Mouse (Mus musculus): ENCODE measurements around the gene Dusp8.
"Not testable (repeated sequence)": the region's sequence is repeated elsewhere in the genome, so short reads cannot be mapped to it uniquely, and the experiment has no call there.

Dusp8 gene

DNA sequence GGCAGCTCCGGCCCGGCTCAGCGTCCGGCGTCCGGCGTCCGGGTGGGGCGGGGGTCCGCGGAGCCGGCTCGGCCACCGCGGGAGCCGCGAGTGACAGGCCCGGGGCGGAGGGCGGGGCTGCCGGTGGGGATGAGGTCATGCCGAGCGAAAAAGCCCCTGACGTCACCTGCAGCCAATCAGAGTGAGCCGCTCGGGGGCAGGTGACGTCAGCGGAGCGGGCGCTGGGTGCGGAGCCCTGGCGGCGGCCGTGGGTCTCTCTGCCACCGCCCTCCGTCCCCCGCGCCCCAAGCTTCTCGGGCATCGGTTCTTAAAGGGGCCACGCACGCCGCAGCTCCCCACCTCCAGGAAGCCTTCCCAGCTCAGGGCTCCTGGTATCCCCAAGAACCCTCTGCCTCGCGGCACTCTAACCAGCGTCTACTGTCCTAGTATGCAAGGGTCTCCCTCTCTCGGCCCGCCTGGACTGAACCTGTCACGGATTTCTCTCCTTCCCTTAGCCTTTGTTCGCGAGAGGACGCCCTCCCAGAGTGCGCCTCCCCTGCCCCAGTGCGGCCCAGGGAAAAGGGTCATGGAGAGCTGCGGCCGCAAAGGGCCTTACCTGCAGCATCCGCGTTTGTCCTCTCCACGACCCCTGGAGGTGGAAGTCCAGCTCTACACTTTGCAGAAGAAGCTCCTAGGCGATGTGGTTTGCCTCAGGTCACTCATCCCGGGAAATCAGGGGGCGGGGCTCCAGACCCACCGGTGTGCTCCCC is at the start of gene Dusp8:
Gene Dusp8, minus strand, starts transcription at position 661 of the 749 bp plus-strand sequence.
- ATAC-seq (ENCODE audit: low TSS enrichment), result peak; percentile 72

DNA sequence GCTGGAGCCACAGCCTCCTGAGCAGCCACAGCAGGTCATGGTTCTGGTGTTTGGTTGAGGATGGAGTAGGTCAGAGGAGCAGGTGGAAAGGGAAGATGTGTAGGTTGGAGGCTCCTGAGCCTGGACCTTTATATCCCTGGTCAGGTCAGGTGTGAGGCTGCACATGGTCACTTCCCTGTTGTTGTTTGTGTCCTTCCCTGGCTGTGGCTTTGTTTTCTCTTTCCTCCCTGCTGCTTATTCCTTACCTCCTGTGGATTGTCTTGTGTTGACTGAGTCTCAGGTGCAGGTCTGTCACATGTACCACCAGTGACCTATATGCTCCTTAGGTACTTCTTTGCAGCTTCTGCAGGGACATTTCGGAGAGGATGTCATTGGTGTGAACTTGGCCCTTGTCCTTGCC is 48.9 kb upstream of the Dusp8 start, which contains the start of gene Gm45337:
Gene Gm45337, minus strand, starts transcription at position 101 of the 400 bp plus-strand sequence.
- ATAC-seq (ENCODE audit: low TSS enrichment), result no peak

GRCm38 (mm10) chr7:142143506-142144010 is 47.9 kb upstream of the Dusp8 start:
- ATAC-seq (ENCODE audit: low TSS enrichment), result not testable (repeated sequence)

GRCm38 (mm10) chr7:142140696-142141095 is 45.1 kb upstream of the Dusp8 start:
- ATAC-seq (ENCODE audit: low TSS enrichment), result no peak

DNA sequence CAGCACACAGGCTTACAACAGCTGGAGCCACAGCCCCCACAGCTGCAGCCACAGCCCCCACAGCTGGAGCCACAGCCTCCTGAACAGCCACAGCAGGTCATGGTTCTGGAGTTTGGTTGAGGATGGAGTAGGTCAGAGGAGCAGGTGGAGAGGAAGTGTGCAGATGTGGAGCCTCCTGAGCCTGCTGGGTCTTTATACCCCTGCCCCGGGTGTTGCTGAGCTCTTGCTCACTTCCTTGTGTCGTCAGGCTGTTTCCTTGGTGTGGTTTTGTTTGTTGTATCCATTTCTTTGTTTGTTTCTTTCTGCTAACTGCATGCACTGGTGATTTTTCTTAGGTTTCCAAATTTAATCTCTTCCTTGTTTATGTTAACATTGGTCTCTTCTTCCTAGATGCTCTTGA is 40.3 kb upstream of the Dusp8 start, which contains the start of gene Gm39115:
Gene Gm39115, minus strand, starts transcription at position 101 of the 400 bp plus-strand sequence.
- ATAC-seq (ENCODE audit: low TSS enrichment), result not testable (repeated sequence)

DNA sequence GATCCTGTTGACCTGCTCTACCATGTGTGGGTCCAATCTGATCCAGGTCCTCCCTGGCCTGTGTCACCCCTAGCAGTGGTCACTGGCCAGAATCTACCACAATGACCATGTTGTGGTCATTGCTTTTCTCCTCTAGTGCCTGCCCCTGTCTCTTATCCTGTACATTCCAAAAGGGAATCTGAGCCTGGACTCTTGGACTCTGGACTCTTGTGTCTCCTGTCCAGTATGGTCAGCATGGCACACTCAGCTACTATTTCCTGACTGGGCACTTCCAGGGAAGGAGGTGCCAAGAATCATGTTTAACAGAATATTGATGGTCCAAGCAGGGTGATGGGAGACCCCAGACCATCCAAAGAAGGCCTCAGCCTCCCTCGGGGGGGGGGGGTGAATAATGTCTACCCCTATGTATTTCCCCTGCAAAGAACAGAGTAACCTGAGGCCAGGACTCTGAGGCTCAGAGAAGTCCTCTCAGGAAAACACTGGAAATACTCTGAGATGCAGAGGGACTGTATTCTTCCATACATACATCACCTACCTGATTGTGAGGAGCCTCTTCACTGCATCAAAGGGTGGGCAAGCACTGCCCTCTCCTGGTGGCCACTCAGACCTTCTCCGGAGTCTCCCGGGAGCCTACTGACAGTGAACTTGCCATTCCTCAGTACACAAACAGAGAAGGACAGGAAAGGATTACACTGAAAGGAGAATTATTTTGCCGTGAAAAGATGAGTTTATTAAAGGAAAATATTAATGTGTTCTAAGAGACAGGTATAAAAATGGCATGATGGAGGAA is 38.8 kb upstream of the Dusp8 start:
- ATAC-seq (ENCODE audit: low TSS enrichment), result no peak

DNA sequence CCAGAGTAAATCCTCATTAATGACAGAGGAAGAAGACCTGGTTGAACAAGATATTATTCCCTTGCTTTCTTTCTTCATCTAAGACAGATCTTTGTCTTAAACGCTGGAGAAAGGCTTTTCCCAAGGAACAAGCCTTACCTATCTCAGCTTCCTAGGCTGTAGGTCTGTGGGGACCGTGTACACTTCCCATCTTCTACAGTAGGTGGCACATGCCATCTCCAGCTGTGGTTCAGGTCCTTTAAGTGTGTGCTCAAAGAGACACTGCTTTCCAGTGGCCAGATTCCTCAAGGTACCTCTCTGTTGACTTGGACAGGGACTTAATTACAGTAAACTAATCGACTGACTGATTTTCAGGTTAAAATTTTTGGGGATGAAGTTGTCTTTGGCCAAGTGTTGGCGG is 33.2 kb upstream of the Dusp8 start:
- ATAC-seq (ENCODE audit: low TSS enrichment), result no peak

- not testable (repeated sequence) for ATAC-seq (ENCODE audit: low TSS enrichment)
These were observed 25.0 kb upstream of the Dusp8 start, which contains the start of gene Gm45618 for GRCm38 (mm10) chr7:142120629-142121028. TSS of gene Gm45618 (minus strand) at chr7:142120729.

DNA sequence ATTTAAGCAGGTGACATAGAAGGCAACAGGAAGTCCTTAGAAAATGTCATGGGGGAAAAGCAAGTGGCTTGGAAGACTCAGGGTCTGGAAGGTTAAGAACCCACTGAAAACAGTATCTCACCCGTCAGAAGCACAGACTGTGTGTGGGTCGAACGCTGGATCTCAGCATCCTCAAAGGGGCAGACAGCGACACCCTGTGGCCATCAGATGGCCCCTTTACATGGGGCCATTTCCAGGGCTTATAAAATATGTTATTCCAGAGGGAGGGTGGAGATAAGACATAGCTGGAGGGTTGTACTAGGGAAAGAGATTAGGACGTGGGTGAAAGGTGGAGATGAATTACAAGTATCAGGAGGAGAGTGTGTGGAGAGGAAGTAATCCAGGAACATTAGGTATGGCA is 24.0 kb upstream of the Dusp8 start:
- peak; percentile 55; the same call in 1 of the 2 replicates for ATAC-seq (ENCODE audit: low TSS enrichment)

DNA sequence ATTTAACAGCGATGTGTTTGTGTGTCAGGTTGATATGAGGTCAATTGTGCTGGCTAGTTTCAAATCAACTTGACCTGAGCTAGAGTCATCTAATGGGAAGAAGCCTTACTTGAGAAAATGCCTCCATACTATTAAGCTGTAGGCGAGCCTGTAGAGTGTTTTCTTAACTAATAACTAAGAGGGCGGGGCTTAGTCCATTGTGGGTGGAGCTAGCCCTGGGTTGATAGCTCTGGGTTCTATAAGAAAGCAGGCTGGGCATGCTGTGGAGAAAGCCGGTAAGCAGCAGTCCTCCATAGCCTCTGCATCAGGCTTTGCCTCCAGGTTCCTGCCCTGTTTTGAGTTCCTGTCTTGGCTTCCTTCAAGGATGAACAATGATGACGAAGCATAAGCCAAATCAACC is 9.1 kb upstream of the Dusp8 start:
- no peak for ATAC-seq (ENCODE audit: low TSS enrichment)

- ATAC-seq (ENCODE audit: low TSS enrichment), result peak; percentile 51
These were observed 2.1 kb upstream of the Dusp8 start for GRCm38 (mm10) chr7:142097776-142098175.

DNA sequence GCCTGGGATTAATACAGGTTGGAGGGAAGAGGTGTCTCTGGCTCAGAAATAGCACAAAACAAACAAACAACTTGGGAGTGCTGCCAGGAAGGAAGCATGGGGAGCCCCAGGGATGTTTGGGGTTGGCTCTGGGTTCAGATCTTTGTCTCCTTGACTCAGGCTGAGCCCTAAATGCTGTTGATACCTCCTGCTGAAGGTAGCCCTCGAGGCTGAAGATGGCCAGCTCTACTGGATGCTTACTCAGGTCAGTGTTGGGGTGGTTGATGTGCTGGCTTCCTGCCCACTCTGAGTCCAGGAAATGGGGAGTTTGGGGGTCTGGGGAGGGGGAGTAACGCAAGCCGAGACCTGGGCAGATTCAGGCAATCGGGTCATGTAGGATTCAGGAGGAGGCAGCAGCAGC is 1.1 kb upstream of the Dusp8 start:
- ATAC-seq (ENCODE audit: low TSS enrichment), result no peak

- ATAC-seq (ENCODE audit: low TSS enrichment), result peak; percentile 25
These were observed 1.1 kb downstream of the Dusp8 start for GRCm38 (mm10) chr7:142094301-142095143.

- no peak for ATAC-seq (ENCODE audit: low TSS enrichment)
These were observed 1.9 kb downstream of the Dusp8 start for GRCm38 (mm10) chr7:142093696-142094240.

DNA sequence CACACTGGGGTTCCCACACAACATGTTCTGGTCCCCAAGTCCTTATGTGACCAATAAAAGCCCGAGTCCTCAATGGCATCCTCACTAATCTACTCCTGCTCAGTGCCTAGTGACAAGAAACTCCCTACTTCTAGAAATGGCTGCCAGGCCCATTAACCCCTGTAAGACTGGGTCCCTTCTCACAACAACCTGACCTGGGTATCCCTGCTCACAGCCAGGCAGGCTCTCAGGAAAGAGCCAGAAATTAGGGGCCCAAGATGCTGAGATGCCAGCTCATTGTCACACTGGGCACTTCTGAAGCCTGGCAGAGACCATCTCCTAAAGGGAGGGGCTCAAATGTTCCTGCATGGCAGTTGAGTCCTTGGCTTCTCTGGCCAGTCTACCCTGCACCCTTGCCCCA is 2.7 kb downstream of the Dusp8 start:
- no peak for ATAC-seq (ENCODE audit: low TSS enrichment)

- ATAC-seq (ENCODE audit: low TSS enrichment), result no peak
These were observed 3.8 kb downstream of the Dusp8 start for GRCm38 (mm10) chr7:142091848-142092247.

DNA sequence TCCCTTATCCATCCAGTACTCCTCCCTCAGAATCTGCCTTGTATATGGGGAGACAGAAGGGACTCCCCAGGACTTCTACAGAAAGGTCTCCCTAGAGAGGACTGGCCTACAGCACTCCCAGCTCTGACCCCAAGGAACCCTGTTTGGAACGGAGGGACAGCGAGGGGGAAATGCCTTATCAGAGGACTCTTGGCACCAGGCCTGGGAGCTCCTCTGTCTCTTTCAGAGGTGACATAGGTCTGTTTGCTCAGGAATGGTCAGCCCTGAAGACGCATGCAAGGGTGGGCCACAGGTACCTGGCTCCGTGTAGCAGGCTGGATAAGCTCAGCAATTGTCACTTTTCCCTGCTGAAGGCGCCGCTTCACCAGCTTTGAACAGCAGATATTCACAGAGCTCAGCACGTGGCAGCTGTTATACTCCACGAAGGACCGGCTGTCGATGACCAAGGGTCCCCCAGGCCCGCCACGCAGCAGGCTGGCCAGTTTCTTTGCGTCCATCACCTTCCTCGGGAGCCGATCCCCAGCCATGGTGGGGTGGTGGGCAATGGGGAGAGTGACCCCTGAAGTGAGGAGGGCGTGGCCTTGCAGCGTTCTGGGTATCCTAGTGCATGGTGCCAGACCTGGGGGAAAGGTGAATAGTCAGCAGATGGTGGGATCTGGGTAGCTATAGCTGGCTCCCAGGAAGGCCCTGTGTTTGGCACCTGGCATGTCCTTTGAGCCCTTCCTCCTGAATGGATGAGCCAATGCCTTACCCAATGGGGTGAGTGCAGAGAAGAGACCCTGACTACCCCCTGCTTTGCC is 5.8 kb downstream of the Dusp8 start:
- no peak for ATAC-seq (ENCODE audit: low TSS enrichment)

- peak; percentile 35; the same call in 1 of the 2 replicates for ATAC-seq (ENCODE audit: low TSS enrichment)
These were observed 6.8 kb downstream of the Dusp8 start for GRCm38 (mm10) chr7:142088886-142089285.

- no peak for ATAC-seq (ENCODE audit: low TSS enrichment)
These were observed 8.5 kb downstream of the Dusp8 start for GRCm38 (mm10) chr7:142087069-142087652.

All from frontal cortex, adult (tissue).